Mouse (Mus musculus) heart, adult 11 months (tissue): ENCODE results near the gene Eif1ad.
"Not testable (repeated sequence)": the region's sequence is repeated elsewhere in the genome, so short reads cannot be mapped to it uniquely, and the experiment has no call there.

Experiments
- DNase-seq: peaks from one replicate; pipeline ENCODE4 v3.0.0; 2022

Gene Eif1ad

GRCm38 (mm10) chr19:5366175-5367052 is at the start of gene Eif1ad:
Gene Eif1ad (plus strand): TSS chr19:5366741.
- peak; percentile 99 for DNase-seq

- no peak for DNase-seq
Observed at GRCm38 (mm10) chr19:5323801-5324200, 42.7 kb upstream of the Eif1ad start.

- no peak for DNase-seq
Observed at GRCm38 (mm10) chr19:5327970-5328369, 38.6 kb upstream of the Eif1ad start.

GRCm38 (mm10) chr19:5334741-5335140 is 31.8 kb upstream of the Eif1ad start:
- no peak for DNase-seq

GRCm38 (mm10) chr19:5335441-5335840 is 31.1 kb upstream of the Eif1ad start, which contains the start of gene Catsper1:
Gene Catsper1 (plus strand): TSS chr19:5335741.
- DNase-seq: no peak

- DNase-seq: peak; percentile 97
Observed at GRCm38 (mm10) chr19:5337975-5338374, 28.6 kb upstream of the Eif1ad start.

GRCm38 (mm10) chr19:5341360-5341759 is 25.2 kb upstream of the Eif1ad start:
- peak; percentile 98 for DNase-seq

GRCm38 (mm10) chr19:5345297-5346131 is 21.0 kb upstream of the Eif1ad start:
- peak; percentile 99 for DNase-seq

- peak; percentile 88 for DNase-seq
Observed at GRCm38 (mm10) chr19:5348064-5348463, 18.5 kb upstream of the Eif1ad start.

GRCm38 (mm10) chr19:5348526-5349501 is 17.7 kb upstream of the Eif1ad start:
- DNase-seq: peak; percentile 90

- not testable (repeated sequence) for DNase-seq
Observed at GRCm38 (mm10) chr19:5349502-5349873, 17.1 kb upstream of the Eif1ad start, which contains the start of gene Cst6. Gene Cst6 (minus strand): TSS chr19:5349574.

- DNase-seq: no peak
Observed at GRCm38 (mm10) chr19:5353609-5354008, 12.9 kb upstream of the Eif1ad start.

- no peak for DNase-seq
Observed at GRCm38 (mm10) chr19:5356080-5356479, 10.5 kb upstream of the Eif1ad start.

GRCm38 (mm10) chr19:5362186-5362585 is 4.4 kb upstream of the Eif1ad start:
- DNase-seq: no peak

- no peak for DNase-seq
Observed at GRCm38 (mm10) chr19:5364124-5364523, 2.4 kb upstream of the Eif1ad start.

- DNase-seq: peak; percentile 90
Observed at GRCm38 (mm10) chr19:5365751-5366150, 790 bp upstream of the Eif1ad start.

GRCm38 (mm10) chr19:5367053-5367359 is 465 bp downstream of the Eif1ad start, which contains the start of gene Banf1:
Gene Banf1 (minus strand): TSS chr19:5367168.
- no peak for DNase-seq

GRCm38 (mm10) chr19:5367455-5367854 is 914 bp downstream of the Eif1ad start:
- DNase-seq: no peak

- DNase-seq: no peak
Observed at GRCm38 (mm10) chr19:5370932-5371331, 4.4 kb downstream of the Eif1ad start.

- no peak for DNase-seq
Observed at GRCm38 (mm10) chr19:5372724-5373123, 6.2 kb downstream of the Eif1ad start.

- no peak for DNase-seq
Observed at GRCm38 (mm10) chr19:5374177-5374576, 7.6 kb downstream of the Eif1ad start.

GRCm38 (mm10) chr19:5374748-5375147 is 8.2 kb downstream of the Eif1ad start:
- DNase-seq: no peak
